Mouse (Mus musculus) large intestine, adult 2 months (tissue): ENCODE results near the gene Pkn1. TPM values are rescaled to one million over a fixed set of nuclear protein-coding genes. Genes with fewer than 3 reads are reported as not detected.

ENCODE experiments used
- DNase-seq: peaks from one replicate; pipeline ENCODE4 v3.0.0-alpha.2; 2012; ENCODE audit warnings: low read depth, low spot score
- WGBS: fragments of 180-500 bp; shearing (Covaris S2); methylation state at CpG from one replicate; pipeline ENCODE4 v1.1.7; 2018; 5-methylcytosine and 5-hydroxymethylcytosine counted together
- polyA plus RNA-seq: library from polyadenylated mRNA; depleted of rRNA; stranded (reverse); fragments of >200 nt; gene quantifications from 2 replicates; pipeline ENCODE4 v1.2.3, GENCODE M21; 2012; rRNA removed

The Pkn1 gene
- polyA plus RNA-seq, 1 experiment, result 87.2 TPM

- WGBS, result 57% methylated on average over 15 of the region's 15 CpGs
- DNase-seq, result no peak
Measured at GRCm38 (mm10) chr8:83621691-83622388, 77.1 kb downstream of the Pkn1 start.

GRCm38 (mm10) chr8:83619568-83620285 lies 79.3 kb downstream of the Pkn1 start:
- no peak for DNase-seq
- 65% methylated on average over 9 of the region's 9 CpGs for WGBS

DNA sequence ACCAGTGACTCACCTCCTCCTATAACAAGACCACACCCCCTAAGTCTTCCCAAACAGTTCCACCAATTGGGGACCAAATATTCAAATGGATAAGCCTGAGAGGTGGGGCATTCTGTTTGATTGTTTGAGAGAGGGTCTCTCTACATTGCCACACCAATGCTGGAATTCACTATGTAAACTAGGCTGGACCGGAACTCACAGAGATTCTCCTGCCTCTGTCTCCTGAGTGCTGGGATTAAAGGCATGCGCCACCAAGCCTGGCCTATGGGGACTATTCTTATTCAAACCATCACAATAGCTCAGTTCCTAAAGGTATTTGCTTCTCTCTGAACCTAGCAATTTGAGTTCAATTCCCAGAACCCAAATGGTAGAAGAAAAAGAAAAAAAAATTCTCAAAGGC lies 80.4 kb downstream of the Pkn1 start:
- DNase-seq, result no peak
- 99% methylated on average over 2 of the region's 2 CpGs for WGBS

DNA sequence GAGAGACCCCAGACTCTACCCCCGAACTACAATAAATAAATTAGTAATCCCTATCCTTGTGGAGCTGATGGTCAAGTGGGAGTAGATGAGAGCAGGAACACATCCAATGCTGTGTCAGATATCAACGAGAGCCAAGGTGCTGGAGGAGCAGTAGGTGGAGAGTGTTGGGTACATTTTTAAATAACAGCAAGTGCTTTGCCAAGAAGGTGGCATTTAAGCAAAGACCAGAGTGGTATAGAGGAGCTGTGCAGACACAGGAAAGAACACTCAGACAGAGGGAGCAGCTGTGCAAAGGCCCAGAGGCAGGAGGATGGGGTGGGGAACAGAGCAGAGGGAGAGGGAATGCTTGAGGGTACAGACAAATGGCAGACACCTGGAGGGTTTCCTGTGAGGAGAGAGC lies 81.9 kb downstream of the Pkn1 start:
- DNase-seq, result no peak
- WGBS, result 88% methylated on average over 2 of the region's 2 CpGs

GRCm38 (mm10) chr8:83616625-83617024 lies 82.4 kb downstream of the Pkn1 start:
- DNase-seq, result no peak

Other genes starting within 250 kb of the Pkn1 start
- 2.6 and 8.2 TPM in 2 replicates for gene Scoc, start 240.8 kb downstream of the Pkn1 start, polyA plus RNA-seq
- gene Olfr370, start 163.4 kb downstream of the Pkn1 start, polyA plus RNA-seq, result not detected in 2 replicates
- gene Ndufb7, start 132.5 kb downstream of the Pkn1 start, polyA plus RNA-seq, result 479 and 502 TPM in 2 replicates
- 323 and 376 TPM in 2 replicates for gene Tecr, start 91.2 kb downstream of the Pkn1 start, polyA plus RNA-seq
- gene Dnajb1, start 91.0 kb downstream of the Pkn1 start, polyA plus RNA-seq, result 23.2 and 28.3 TPM in 2 replicates
- gene Gipc1, start 46.5 kb downstream of the Pkn1 start, polyA plus RNA-seq, result 42.0 and 46.4 TPM in 2 replicates
- gene Ptger1, start 32.5 kb downstream of the Pkn1 start, polyA plus RNA-seq, result 2.5 and 3.1 TPM in 2 replicates
- gene Ddx39, start 16.0 kb upstream of the Pkn1 start, polyA plus RNA-seq, result 94.5 and 106 TPM in 2 replicates
- gene Adgre5, start 42.1 kb upstream of the Pkn1 start, polyA plus RNA-seq, result 55.1 and 68.0 TPM in 2 replicates
- 13.4 and 18.8 TPM in 2 replicates for gene Adgrl1, start 200.9 kb upstream of the Pkn1 start, polyA plus RNA-seq